Mouse (Mus musculus) kidney, adult 2 months (tissue): ENCODE measurements at regions not wholly inside any gene's neighbourhood (a gene's known extent, or its start where the extent isn't known, plus 50 kb on each side); places are given as distances from the start of the nearest gene placed in this dataset.
"Not testable (repeated sequence)": the region's sequence is repeated elsewhere in the genome, so short reads cannot be mapped to it uniquely, and the experiment has no call there.

Experiments used
- CTCF ChIP-seq: fragments of 200-500 bp; conservative IDR thresholded peaks from 2 replicates; pipeline ENCODE4 v1.5.1; 2011; ENCODE audit warnings: low read depth, mild to moderate bottlenecking, control low read depth, low read length, moderate library complexity, mixed read lengths; ENCODE audit not compliant: insufficient read depth, insufficient read length
- POLR2A ChIP-seq: fragments of 200-500 bp; IDR thresholded peaks from one replicate; pipeline ENCODE4 v1.6.1; 2011; ENCODE audit warnings: low read depth, low read length, control low read depth

- TF ChIP-seq CTCF, POLR2A: not testable (repeated sequence)
Measured at GRCm38 (mm10) chrX:170841108-170841507, 168.7 kb downstream of the Asmt start.
